In the genomic region with DNA sequence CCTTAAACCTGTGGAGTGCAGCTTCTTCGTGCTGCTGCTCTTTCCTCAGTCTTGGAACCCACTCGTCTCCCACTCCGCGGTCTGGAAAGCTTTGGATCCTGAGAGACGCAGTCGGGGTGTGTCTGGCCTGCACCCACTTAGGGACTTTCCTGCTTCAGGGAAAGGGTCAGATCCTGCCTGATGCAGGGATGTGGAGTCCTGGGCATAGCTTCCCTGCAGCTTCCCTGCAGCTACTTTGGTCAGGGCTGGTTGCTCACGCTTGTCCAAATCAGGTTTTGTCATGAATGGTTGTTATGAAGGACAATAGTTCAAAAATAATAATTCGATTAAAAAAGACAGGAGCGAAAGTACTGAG, we compare ENCODE assay signal across 9 mouse cellular contexts. TPM values are rescaled to one million over a fixed set of nuclear protein-coding genes. Genes with fewer than 3 reads are reported as not detected.
A peak's percentile ranks its signal among the peaks of the same experiment; 100 is the strongest.
DNase-seq lines count a peak whose midpoint lies in the region; ATAC-seq and TF ChIP-seq lines count a peak whose summit lies in the region.
"Had no signal": no experiment of that assay in that cellular context is flagged by ENCODE, and none has a peak within 500 bp of the region (broad histone marks: within the 10 kb centered on the region; RNA-seq: fewer than 3 reads in every experiment).

No protein-coding gene starts in this region.

- no peaks in the 10 kb centered on the region for H3K36me3 ChIP-seq in heart, embryonic 11.5 days (ENCODE audit: control insufficient read depth, insufficient read depth, low read length)
- no peaks in the 10 kb centered on the region for H3K36me3 ChIP-seq in CH12.LX (replicated peaks in 1 of 2; ENCODE audit: control insufficient read depth in 1 of 2, insufficient read depth in 1 of 2, low read length in 1 of 2)
- no peaks in the 10 kb centered on the region for H3K36me3 ChIP-seq in forebrain, embryonic 13.5 days (ENCODE audit: poor library complexity, severe bottlenecking)
- H3K36me3 ChIP-seq in liver, embryonic 14.5 days (replicated peaks; ENCODE audit: control insufficient read depth, insufficient read depth, low read depth): no peaks in the 10 kb centered on the region

- no peak for TF ChIP-seq EP300 in CH12.LX (IDR thresholded peaks at IDR 0.05; ENCODE audit: low read length)
- no peak for TF ChIP-seq EP300 in liver, embryonic 14.5 days (IDR thresholded peaks at IDR 0.05; ENCODE audit: low read depth)

- peak overlapping the region; percentile 69; the same call in 1 of the 2 replicates for H3K9ac ChIP-seq in heart, embryonic 11.5 days (ENCODE audit: low read depth, low read length)
- H3K9ac ChIP-seq in CH12.LX (ENCODE audit: insufficient read depth, low read depth): no peak overlapping the region
- peak overlapping the region; percentile 59 for H3K9ac ChIP-seq in forebrain, embryonic 13.5 days
- no peak overlapping the region for H3K9ac ChIP-seq in liver, embryonic 14.5 days (replicated peaks)

- TF ChIP-seq POLR2A in CH12.LX (IDR thresholded peaks at IDR 0.05; ENCODE audit: low read depth, low read length): no peak

- DNase-seq in heart, postnatal 14 days: no peak
- no peak for DNase-seq in CH12.LX (ENCODE audit: extremely low read depth)
- no peak for DNase-seq in liver, embryonic 14.5 days (ENCODE audit: low read depth in 3 of 3, low spot score in 3 of 3)
- no peak for DNase-seq in embryo, embryonic 10.5 days (ENCODE audit: low spot score)
- DNase-seq in cerebellum, adult 9-10 months: no peak
- no peak for DNase-seq in urinary bladder, postnatal 25 days (ENCODE audit: low spot score)

- intact Hi-C loops in heart, postnatal 14 days (cut with DNase I): no loop called here

- no peaks in the 10 kb centered on the region for H3K79me2 ChIP-seq in CH12.LX (replicated peaks; ENCODE audit: control insufficient read depth, extremely low read depth, insufficient read depth, poor library complexity, severe bottlenecking)

- in situ Hi-C loops in CH12.LX (cut with MboI; ENCODE audit: low pct_ligation_motif_present, low pct_unique_long_range_greater_than_20kb, low sequenced_read_pairs): no loop called here

- no peak for TF ChIP-seq RAD21 in CH12.LX (IDR thresholded peaks at IDR 0.05; ENCODE audit: low read depth, low read length)

- H3K4me2 ChIP-seq in heart, embryonic 11.5 days: peak overlapping the region; percentile 76
- H3K4me2 ChIP-seq in CH12.LX (ENCODE audit: insufficient read depth, low read depth, poor library complexity, severe bottlenecking): 0 out of 2 replicates have a peak overlapping the region, but pooled peaks have one; percentile 10
- H3K4me2 ChIP-seq in forebrain, embryonic 13.5 days: peak overlapping the region; percentile 75
- peak overlapping the region; percentile 64; the same call in 1 of the 2 replicates for H3K4me2 ChIP-seq in liver, embryonic 14.5 days (ENCODE audit: low read depth)

- no peaks in the 10 kb centered on the region for H3K27me3 ChIP-seq in heart, embryonic 11.5 days (ENCODE audit: control insufficient read depth, insufficient read depth, low read length)
- H3K27me3 ChIP-seq in CH12.LX (replicated peaks): no peaks in the 10 kb centered on the region
- peaks cover 3% of the 10 kb centered on the region; the same call in 1 of the 2 replicates for H3K27me3 ChIP-seq in forebrain, embryonic 13.5 days
- no peaks in the 10 kb centered on the region for H3K27me3 ChIP-seq in liver, embryonic 14.5 days (ENCODE audit: control insufficient read depth, insufficient read depth, low read length)

- ATAC-seq in heart, embryonic 11.5 days (replicated peaks; ENCODE audit: insufficient number of reproducible peaks, low FRiP score, low TSS enrichment): no peak
- no peak for ATAC-seq in forebrain, embryonic 13.5 days
- no peak for ATAC-seq in liver, embryonic 14.5 days (ENCODE audit: insufficient read depth)

- no peaks in the 10 kb centered on the region; the same call in 1 of the 2 replicates for H3K4me1 ChIP-seq in heart, embryonic 11.5 days (ENCODE audit: control insufficient read depth, insufficient read depth, low read length)
- H3K4me1 ChIP-seq in CH12.LX (ENCODE audit: control insufficient read depth in 1 of 2, insufficient read depth in 2 of 2): peaks cover 0 to 8% of the 10 kb centered on the region in 2 experiments; a peak in 2 of 4 replicates
- H3K4me1 ChIP-seq in forebrain, embryonic 13.5 days: peaks cover 10% of the 10 kb centered on the region
- peaks cover 5% of the 10 kb centered on the region in 2 experiments; a peak in 3 of 4 replicates for H3K4me1 ChIP-seq in liver, embryonic 14.5 days (replicated peaks; ENCODE audit: control insufficient read depth in 2 of 2, insufficient read depth in 2 of 2, low read length in 1 of 2)

- WGBS in heart, embryonic 11.5 days (ENCODE audit: insufficient replicate concordance): 27% methylated on average over 9 of the region's 9 CpGs
- WGBS in forebrain, embryonic 13.5 days: 26% methylated on average over 9 of the region's 9 CpGs
- 29% methylated on average over 9 of the region's 9 CpGs for WGBS in liver, embryonic 14.5 days (ENCODE audit: insufficient replicate concordance)

- H3K9me3 ChIP-seq in heart, embryonic 11.5 days (replicated peaks; ENCODE audit: control insufficient read depth, low read length): no peaks in the 10 kb centered on the region
- H3K9me3 ChIP-seq in CH12.LX (replicated peaks; ENCODE audit: low read length): no peaks in the 10 kb centered on the region
- H3K9me3 ChIP-seq in forebrain, embryonic 13.5 days (replicated peaks): no peaks in the 10 kb centered on the region
- H3K9me3 ChIP-seq in liver, embryonic 14.5 days (ENCODE audit: control insufficient read depth, low read length): no peaks in the 10 kb centered on the region

- dilution Hi-C loops in CH12.LX (cut with MboI; ENCODE audit: extremely low pct_ligation_motif_present, extremely low pct_unique_long_range_greater_than_20kb, low sequenced_read_pairs): no loop called here

- no peak for TF ChIP-seq CTCF in CH12.LX (conservative IDR thresholded peaks at IDR 0.05 in 1 of 2, IDR thresholded peaks at IDR 0.05 in 1 of 2; ENCODE audit: low read depth in 2 of 2, low read length in 2 of 2)
- no peak for TF ChIP-seq CTCF in liver, embryonic 14.5 days (IDR thresholded peaks at IDR 0.05; ENCODE audit: low read depth)

- peak overlapping the region; percentile 37 for H3K4me3 ChIP-seq in heart, embryonic 11.5 days (ENCODE audit: low read depth, low read length)
- H3K4me3 ChIP-seq in CH12.LX (replicated peaks in 1 of 3; ENCODE audit: low read depth in 2 of 3, low read length in 2 of 3, poor library complexity in 1 of 3): peak overlapping the region in 2 of 3 experiments; percentile 34 to 44
- H3K4me3 ChIP-seq in forebrain, embryonic 13.5 days: peak overlapping the region; percentile 43
- peak overlapping the region; percentile 15 to 37; a peak in 2 of 4 replicates for H3K4me3 ChIP-seq in liver, embryonic 14.5 days (ENCODE audit: insufficient read depth in 1 of 2, low read depth in 2 of 2, low read length in 2 of 2)

- no peak overlapping the region for H3K27ac ChIP-seq in heart, embryonic 11.5 days (ENCODE audit: low read depth, low read length)
- no peak overlapping the region for H3K27ac ChIP-seq in CH12.LX (ENCODE audit: insufficient read depth, low read depth)
- H3K27ac ChIP-seq in forebrain, embryonic 13.5 days: peak overlapping the region; percentile 12; the same call in 1 of the 2 replicates
- H3K27ac ChIP-seq in liver, embryonic 14.5 days: no peak overlapping the region

RNA-seq across cellular contexts. Expression of a gene that starts 11.3 kb away (rescaled TPM):
- polyA plus RNA-seq in heart, embryonic 11.5 days (2014; fragmentation: Nextera tagmentation; extraction: Ambion mirVana): 0.80 and 1.0 TPM in 2 replicates
- under 1 TPM; 0.72 to 0.98 TPM for total RNA-seq in heart, postnatal 14 days (2021)
- not detected in 2 replicates for total RNA-seq in CH12.LX (2012; rRNA removed)
- not detected in 2 replicates for total RNA-seq in CH12.LX (2014; rRNA removed)
- polyA plus RNA-seq in CH12.LX (2012; ENCODE audit: insufficient read length, low read depth): not detected in 2 replicates
- polyA plus RNA-seq in forebrain, embryonic 13.5 days (2015; fragmentation: Nextera tagmentation; extraction: Ambion mirVana): not detected in 2 replicates
- polyA plus RNA-seq in liver, embryonic 14.5 days (2012; rRNA removed): 11.2 and 14.4 TPM in 2 replicates
- polyA plus RNA-seq in liver, embryonic 14.5 days (2014; fragmentation: Nextera tagmentation; extraction: Ambion mirVana): 18.1 and 18.7 TPM in 2 replicates
- polyA plus RNA-seq: CD4-positive, CD25-positive, alpha-beta regulatory T cell, adult 4 months had no signal

RNA-seq across cellular contexts. Expression of a gene that starts 12.0 kb away (rescaled TPM):
- polyA plus RNA-seq in heart, embryonic 11.5 days (2014; fragmentation: Nextera tagmentation; extraction: Ambion mirVana): 13.5 and 13.7 TPM in 2 replicates
- 10 to 100 TPM; 39.0 to 40.4 TPM for total RNA-seq in heart, postnatal 14 days (2021)
- total RNA-seq in CH12.LX (2012; rRNA removed) (19.9 and 24.7 TPM in 2 replicates), CH12.LX (2014; rRNA removed) (18.0 and 18.4 TPM in 2 replicates)
- 36.2 and 37.3 TPM in 2 replicates for polyA plus RNA-seq in CH12.LX (2012; ENCODE audit: insufficient read length, low read depth)
- 14.7 TPM in 2 replicates for polyA plus RNA-seq in forebrain, embryonic 13.5 days (2015; fragmentation: Nextera tagmentation; extraction: Ambion mirVana)
- polyA plus RNA-seq in liver, embryonic 14.5 days (2012; rRNA removed): 6.7 and 9.5 TPM in 2 replicates
- 9.2 and 11.4 TPM in 2 replicates for polyA plus RNA-seq in liver, embryonic 14.5 days (2014; fragmentation: Nextera tagmentation; extraction: Ambion mirVana)

RNA-seq across cellular contexts. Expression of a gene that starts 49.8 kb away (rescaled TPM):
- 1.5 TPM in 1 of 2 replicates, not detected in the other for polyA plus RNA-seq in heart, embryonic 11.5 days (2014; fragmentation: Nextera tagmentation; extraction: Ambion mirVana)
- total RNA-seq in heart, postnatal 14 days (2021): not detected
- 3.4 and 7.6 TPM in 2 replicates for total RNA-seq in CH12.LX (2012; rRNA removed)
- total RNA-seq in CH12.LX (2014; rRNA removed): 11.0 and 14.0 TPM in 2 replicates
- 0.16 and 7.0 TPM in 2 replicates for polyA plus RNA-seq in CH12.LX (2012; ENCODE audit: insufficient read length, low read depth)
- 0.21 and 2.8 TPM in 2 replicates for polyA plus RNA-seq in forebrain, embryonic 13.5 days (2015; fragmentation: Nextera tagmentation; extraction: Ambion mirVana)
- polyA plus RNA-seq in liver, embryonic 14.5 days (2012; rRNA removed): 3.9 and 5.7 TPM in 2 replicates
- 0.97 and 2.1 TPM in 2 replicates for polyA plus RNA-seq in liver, embryonic 14.5 days (2014; fragmentation: Nextera tagmentation; extraction: Ambion mirVana)
- polyA plus RNA-seq: CD4-positive, CD25-positive, alpha-beta regulatory T cell, adult 4 months had no signal

RNA-seq across cellular contexts. Expression of a gene that starts 55.5 kb away (rescaled TPM):
- polyA plus RNA-seq in heart, embryonic 11.5 days (2014; fragmentation: Nextera tagmentation; extraction: Ambion mirVana): 3.2 and 4.3 TPM in 2 replicates
- 10 to 100 TPM; 18.4 to 18.5 TPM for total RNA-seq in heart, postnatal 14 days (2021)
- 3.9 and 5.9 TPM in 2 replicates for total RNA-seq in CH12.LX (2012; rRNA removed)
- total RNA-seq in CH12.LX (2014; rRNA removed): 3.1 and 3.8 TPM in 2 replicates
- 6.7 and 7.4 TPM in 2 replicates for polyA plus RNA-seq in CH12.LX (2012; ENCODE audit: insufficient read length, low read depth)
- 4.6 and 4.7 TPM in 2 replicates for polyA plus RNA-seq in forebrain, embryonic 13.5 days (2015; fragmentation: Nextera tagmentation; extraction: Ambion mirVana)
- 2.4 and 2.8 TPM in 2 replicates for polyA plus RNA-seq in liver, embryonic 14.5 days (2012; rRNA removed)
- 1.4 and 1.7 TPM in 2 replicates for polyA plus RNA-seq in liver, embryonic 14.5 days (2014; fragmentation: Nextera tagmentation; extraction: Ambion mirVana)

RNA-seq across cellular contexts. Expression of a gene that starts 58.2 kb away (rescaled TPM):
- 15.4 and 17.5 TPM in 2 replicates for polyA plus RNA-seq in heart, embryonic 11.5 days (2014; fragmentation: Nextera tagmentation; extraction: Ambion mirVana)
- total RNA-seq in heart, postnatal 14 days (2021): 1 to 10 TPM; 7.7 to 9.5 TPM
- total RNA-seq in CH12.LX (2012; rRNA removed) (11.3 and 15.3 TPM in 2 replicates), CH12.LX (2014; rRNA removed) (3.7 and 5.2 TPM in 2 replicates)
- polyA plus RNA-seq in CH12.LX (2012; ENCODE audit: insufficient read length, low read depth): 14.5 and 15.1 TPM in 2 replicates
- 14.7 and 15.6 TPM in 2 replicates for polyA plus RNA-seq in forebrain, embryonic 13.5 days (2015; fragmentation: Nextera tagmentation; extraction: Ambion mirVana)
- polyA plus RNA-seq in liver, embryonic 14.5 days (2012; rRNA removed): 7.5 and 7.6 TPM in 2 replicates
- 5.8 and 6.5 TPM in 2 replicates for polyA plus RNA-seq in liver, embryonic 14.5 days (2014; fragmentation: Nextera tagmentation; extraction: Ambion mirVana)

Comparison
In these comparisons a context has a peak if more than half of its experiments do, and no peak if none do; other contexts are left out.
1. H3K4me2 ChIP-seq: peak in every context shown above with its lines; median percentile 76 in heart, embryonic 11.5 days; 75 in forebrain, embryonic 13.5 days; 64 in liver, embryonic 14.5 days; 10 in CH12.LX.
2. H3K9ac ChIP-seq: peak in heart, embryonic 11.5 days (single experiment) and forebrain, embryonic 13.5 days (single experiment); none in CH12.LX (single experiment) and liver, embryonic 14.5 days (single experiment).
3. Peak in every context shown above with its lines, with median percentiles within 50 percentile points of each other: H3K4me3 ChIP-seq.